Mouse (Mus musculus) lung, postnatal 0 days (tissue): Measurements from ENCODE around the gene Dgka. TPM values are rescaled to one million over a fixed set of nuclear protein-coding genes. Genes with fewer than 3 reads are reported as not detected.

ENCODE experiments used
- ATAC-seq: fragments of 200-750 bp; cut with Nextera tagmentation; 2 replicates; pipeline ENCODE4 v1.8.0; 2017; ENCODE audit warnings: moderate library complexity
- DNase-seq: peaks from one replicate; pipeline ENCODE4 v3.0.0-alpha.2; 2016; ENCODE audit warnings: low spot score
- H3K27ac ChIP-seq: fragments of 300-500 bp; sonication (generic); 2 replicates; pipeline ENCODE4 v1.5.1; 2014; ENCODE audit warnings: antibody characterized with exemption, mild to moderate bottlenecking, low read length, mixed read lengths
- H3K27me3 ChIP-seq: fragments of 300-500 bp; sonication (generic); replicated peaks from 2 replicates; pipeline ENCODE4 v1.6.1; 2014; ENCODE audit warnings: low read length, mixed read lengths; ENCODE audit not compliant: insufficient read depth
- H3K36me3 ChIP-seq: fragments of 300-500 bp; sonication (generic); 2 replicates; pipeline ENCODE4 v1.6.1; 2014; ENCODE audit warnings: low read length, mixed read lengths; ENCODE audit not compliant: insufficient read depth
- H3K4me1 ChIP-seq: fragments of 300-500 bp; sonication (generic); 2 replicates; pipeline ENCODE4 v1.6.1; 2014; ENCODE audit warnings: antibody characterized with exemption, low read depth, low read length, mixed read lengths; ENCODE audit not compliant: insufficient read depth
- H3K4me2 ChIP-seq: fragments of 300-500 bp; sonication (generic); replicated peaks from 2 replicates; pipeline ENCODE4 v1.6.1; 2014; ENCODE audit warnings: low read depth, mild to moderate bottlenecking, low read length, moderate library complexity, mixed read lengths
- H3K4me3 ChIP-seq: fragments of 300-500 bp; sonication (generic); 2 replicates; pipeline ENCODE4 v1.5.1; 2014; ENCODE audit warnings: low read depth, low read length
- H3K9ac ChIP-seq: fragments of 300-500 bp; sonication (generic); replicated peaks from 2 replicates; pipeline ENCODE4 v1.6.1; 2014; ENCODE audit warnings: low read depth, mild to moderate bottlenecking
- H3K9me3 ChIP-seq: fragments of 300-500 bp; sonication (generic); 2 replicates; pipeline ENCODE4 v1.6.1; 2016; ENCODE audit warnings: low read length, mixed read lengths
- CTCF ChIP-seq: IDR thresholded peaks from 2 replicates; pipeline ENCODE4 v1.5.1; 2016; ENCODE audit warnings: antibody characterized with exemption, mild to moderate bottlenecking
- EP300 ChIP-seq: IDR thresholded peaks from 2 replicates; pipeline ENCODE4 v1.6.1; 2016; ENCODE audit warnings: antibody characterized with exemption, mild to moderate bottlenecking, control low read depth
- WGBS: fragments of 180-500 bp; shearing (Covaris S2); extraction: QIAGEN DNeasy Blood & Tissue Kit; methylation state at CpG from one replicate; pipeline ENCODE4 v1.1.7; 2014; 5-methylcytosine and 5-hydroxymethylcytosine counted together
- polyA plus RNA-seq: library from polyadenylated mRNA; unstranded; fragments of >200 nt; fragmentation: Nextera tagmentation; extraction: Ambion mirVana; gene quantifications from 2 replicates; pipeline ENCODE4 v1.2.1, GENCODE M21; 2015

Dgka gene
- polyA plus RNA-seq, 1 experiment from 2014 or later: 16.8 TPM

DNA sequence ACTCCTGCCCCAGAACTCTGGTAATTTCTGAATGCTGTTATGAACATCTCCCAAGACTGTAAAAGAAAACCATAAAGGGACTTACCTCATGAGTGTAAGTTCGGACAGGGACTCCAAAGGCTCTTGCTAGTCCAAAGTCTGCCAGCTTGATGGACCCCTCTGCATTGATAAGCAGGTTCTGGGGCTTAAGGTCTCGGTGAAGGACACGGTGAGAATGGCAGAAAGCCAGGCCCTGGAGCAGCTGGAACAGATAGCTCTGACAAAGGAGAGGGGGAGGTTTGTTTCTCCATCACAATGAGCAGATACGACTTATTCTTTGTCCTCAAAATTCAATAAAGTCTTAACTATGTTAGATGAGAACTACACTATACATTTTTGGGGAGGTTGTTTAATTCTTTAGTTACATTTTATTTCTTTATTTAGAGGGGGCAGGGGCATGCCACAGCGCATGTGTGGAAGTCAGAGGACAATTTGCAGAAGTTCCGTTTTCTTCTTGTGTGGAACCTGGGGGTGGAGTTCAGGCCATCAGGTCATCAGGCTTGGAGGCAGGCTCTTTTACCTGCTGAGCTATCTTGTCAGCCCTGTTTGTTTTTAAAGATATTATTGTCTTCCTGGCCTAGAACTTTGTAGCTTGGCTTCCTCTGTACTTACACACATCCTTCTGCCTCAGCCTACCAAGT, 42.2 kb downstream of the Dgka start:
- H3K4me1 ChIP-seq: no peaks in the 10 kb centered on the region
- H3K4me3 ChIP-seq: no peak overlapping the region
- no peak overlapping the region for H3K9ac ChIP-seq
- DNase-seq: no peak
- TF ChIP-seq CTCF (no peak), EP300 (no peak)
- ATAC-seq: no peak
- H3K27me3 ChIP-seq: no peaks in the 10 kb centered on the region
- no peak overlapping the region for H3K4me2 ChIP-seq
- peaks cover 13% of the 10 kb centered on the region; the same call in 1 of the 2 replicates for H3K36me3 ChIP-seq
- no peak overlapping the region for H3K27ac ChIP-seq
- no peaks in the 10 kb centered on the region for H3K9me3 ChIP-seq
- WGBS: 69% methylated on average over 6 of the region's 6 CpGs

DNA sequence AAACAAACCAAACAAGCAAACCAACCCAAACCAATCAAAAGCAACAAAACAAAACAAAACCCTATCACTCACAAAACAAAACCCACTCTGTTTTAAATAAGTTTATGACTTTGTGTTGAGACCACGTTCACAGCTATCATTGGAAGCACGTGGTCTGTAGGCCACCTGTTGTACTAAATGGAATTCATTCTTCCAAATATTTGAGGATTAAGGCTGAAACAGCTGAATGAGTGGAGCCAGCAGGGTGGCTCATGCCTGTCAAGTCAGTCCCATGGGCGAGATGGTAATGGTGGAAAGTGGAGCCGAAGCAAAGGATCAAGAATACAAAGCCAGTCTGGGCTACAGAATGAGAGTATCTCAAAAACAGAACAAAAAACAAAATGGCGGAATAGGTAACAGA, 43.9 kb downstream of the Dgka start:
- H3K9me3 ChIP-seq: no peaks in the 10 kb centered on the region
- DNase-seq (no peak), ATAC-seq (no peak)
- H3K4me2 ChIP-seq: no peak overlapping the region
- no peaks in the 10 kb centered on the region for H3K27me3 ChIP-seq
- no peak overlapping the region for H3K27ac ChIP-seq
- TF ChIP-seq EP300 (no peak), CTCF (no peak)
- no peaks in the 10 kb centered on the region for H3K4me1 ChIP-seq
- H3K4me3 ChIP-seq: no peak overlapping the region
- no peak overlapping the region for H3K9ac ChIP-seq
- H3K36me3 ChIP-seq: peaks cover 13% of the 10 kb centered on the region; the same call in 1 of the 2 replicates
- 95% methylated on average over 5 of the region's 5 CpGs for WGBS

DNA sequence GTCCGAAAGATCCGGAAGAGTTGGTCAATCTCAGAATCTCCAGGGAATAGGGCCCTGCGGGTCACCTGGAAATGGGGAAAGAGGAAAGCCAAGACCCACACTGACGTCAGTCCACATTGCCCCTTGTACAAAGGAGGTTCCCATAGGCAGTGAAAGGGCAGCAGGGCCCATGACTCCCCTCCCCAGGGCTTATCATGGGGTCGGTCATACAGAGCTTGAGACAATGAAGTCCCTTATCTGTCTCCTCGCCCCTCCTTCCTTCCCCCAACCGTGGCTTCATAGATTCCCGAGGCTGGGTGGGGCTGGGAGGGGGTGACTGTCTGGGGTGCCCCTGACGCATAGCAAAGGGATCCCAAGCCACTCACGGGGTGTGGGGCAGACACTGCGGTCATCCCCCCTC, 45.0 kb downstream of the Dgka start:
- 66% methylated on average over 11 of the region's 11 CpGs for WGBS
- H3K4me2 ChIP-seq: no peak overlapping the region
- H3K27me3 ChIP-seq: no peaks in the 10 kb centered on the region
- no peak overlapping the region for H3K9ac ChIP-seq
- ATAC-seq (no peak), DNase-seq (no peak)
- no peak overlapping the region for H3K27ac ChIP-seq
- H3K9me3 ChIP-seq: no peaks in the 10 kb centered on the region
- 0 out of 2 replicates have a peak, but pooled peaks cover under 1% of the 10 kb centered on the region for H3K4me1 ChIP-seq
- H3K4me3 ChIP-seq: no peak overlapping the region
- peaks cover 13% of the 10 kb centered on the region; the same call in 1 of the 2 replicates for H3K36me3 ChIP-seq
- TF ChIP-seq EP300: no peak
- no peak for TF ChIP-seq CTCF

DNA sequence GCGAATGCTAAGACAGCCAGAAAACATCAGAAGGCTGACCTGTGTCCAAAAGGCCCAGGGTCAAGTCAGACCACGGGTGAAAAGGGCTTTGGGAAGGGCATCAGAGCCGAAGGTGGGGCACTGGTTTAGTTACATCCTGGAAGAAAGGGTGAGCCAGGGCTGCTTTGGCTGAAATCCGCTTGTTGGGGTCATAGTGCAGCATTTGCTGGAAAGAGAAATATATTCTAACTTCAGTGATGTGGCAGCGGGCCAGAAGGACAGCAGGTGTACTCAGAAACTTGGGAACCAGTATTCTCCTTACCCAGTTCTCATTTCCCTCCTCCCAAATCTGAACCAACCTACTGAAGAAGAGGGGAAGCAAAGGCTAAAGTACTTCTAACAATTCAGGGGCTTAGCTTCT, 45.6 kb downstream of the Dgka start:
- Histone ChIP-seq H3K27me3 (no peaks in the 10 kb centered on the region), H3K4me3 (no peak overlapping the region), H3K9ac (no peak overlapping the region), H3K36me3 (peaks cover 13% of the 10 kb centered on the region; the same call in 1 of the 2 replicates), H3K27ac (no peak overlapping the region), H3K9me3 (no peaks in the 10 kb centered on the region), H3K4me2 (no peak overlapping the region), H3K4me1 (0 out of 2 replicates have a peak, but pooled peaks cover 4% of the 10 kb centered on the region)
- TF ChIP-seq EP300 (no peak), CTCF (no peak)
- 74% methylated on average over 5 of the region's 5 CpGs for WGBS
- no peak for DNase-seq
- ATAC-seq: no peak

DNA sequence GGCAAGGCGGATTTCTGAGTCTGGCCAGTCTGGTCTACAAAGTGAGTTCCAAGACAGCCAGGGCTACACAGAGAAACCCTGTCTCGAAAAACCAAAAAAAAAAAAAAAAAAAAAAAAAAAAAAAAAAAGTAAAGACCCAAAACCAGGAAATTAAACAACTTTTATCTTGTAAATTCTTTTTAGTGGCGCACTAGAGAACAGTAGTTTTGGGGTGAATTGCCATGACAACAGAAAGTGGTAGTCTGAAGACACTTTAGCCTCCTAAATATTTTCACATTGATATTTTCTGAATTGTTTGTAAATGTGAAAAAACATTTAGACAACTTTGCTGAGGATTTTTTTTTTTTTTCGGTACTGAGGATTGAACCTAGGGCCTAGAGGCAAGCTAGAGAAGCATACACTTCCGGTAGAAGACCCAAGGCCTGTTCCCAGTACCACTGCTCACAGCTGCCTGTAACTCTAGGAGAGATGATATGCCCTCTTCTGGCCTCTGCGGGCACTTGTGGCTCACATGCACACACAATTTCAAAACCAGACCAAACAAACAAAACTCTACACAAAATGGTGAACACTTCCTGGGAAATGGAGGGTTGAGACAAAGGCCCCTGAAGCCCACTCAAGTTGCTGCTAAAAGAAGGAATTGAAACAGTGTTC, 47.5 kb downstream of the Dgka start:
- H3K27ac ChIP-seq: peak overlapping the region; percentile 76
- ATAC-seq (no peak), DNase-seq (peak; percentile 36)
- no peaks in the 10 kb centered on the region for H3K9me3 ChIP-seq
- peak overlapping the region; percentile 56 for H3K4me2 ChIP-seq
- H3K27me3 ChIP-seq: no peaks in the 10 kb centered on the region
- WGBS: 73% methylated on average over 6 of the region's 6 CpGs
- H3K9ac ChIP-seq: no peak overlapping the region
- H3K36me3 ChIP-seq: peaks cover 13% of the 10 kb centered on the region; the same call in 1 of the 2 replicates
- 0 out of 2 replicates have a peak, but pooled peaks cover 4% of the 10 kb centered on the region for H3K4me1 ChIP-seq
- TF ChIP-seq CTCF (peak; percentile 27; the same call in 1 of the 2 replicates), EP300 (no peak)
- no peak overlapping the region for H3K4me3 ChIP-seq

DNA sequence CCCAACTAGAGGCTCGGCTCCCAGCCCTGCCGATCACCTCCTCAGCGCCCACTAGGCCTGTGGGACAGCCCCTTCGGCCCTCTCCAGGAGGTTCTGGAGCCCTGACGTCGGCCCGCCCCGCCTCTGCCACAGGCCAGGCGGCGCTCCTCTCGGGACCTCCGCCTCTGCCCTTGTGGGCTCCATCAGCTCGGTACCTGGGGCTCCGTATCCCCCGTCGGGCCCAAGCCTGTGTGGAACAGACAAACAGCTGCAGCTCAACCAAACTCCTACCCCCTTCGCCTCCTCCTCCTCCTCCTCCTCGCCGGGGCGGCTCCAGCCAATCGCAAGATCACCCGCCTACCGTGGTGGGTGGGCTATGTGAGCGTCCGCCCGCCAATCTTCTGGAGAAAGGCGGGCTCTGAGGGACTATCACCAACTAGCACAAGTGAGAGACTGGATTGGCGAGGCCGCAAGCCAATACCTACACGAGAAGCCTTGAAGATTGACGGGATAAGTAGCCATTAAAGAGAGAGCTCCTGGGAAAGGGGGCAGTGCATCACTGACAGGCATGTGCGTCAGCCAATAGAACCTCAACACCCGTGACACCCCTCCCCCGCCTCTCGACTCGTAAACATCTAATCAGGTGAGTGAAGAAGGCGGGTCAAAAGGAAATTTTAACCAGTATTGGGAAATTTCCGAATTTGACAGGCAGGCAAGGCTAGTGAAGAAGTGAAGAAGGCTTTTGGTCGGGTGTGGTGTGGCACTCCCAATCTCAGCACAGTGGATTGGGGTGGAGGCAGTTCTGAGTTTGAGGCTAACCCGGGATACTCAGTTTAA, 48.5 kb downstream of the Dgka start, which contains the start of gene Rab5b:
Gene Rab5b, minus strand, starts transcription at position 273 of the 816 bp plus-strand sequence.
- peak within 1 kb of the TSS; percentile 77 for H3K4me2 ChIP-seq
- 0 out of 2 replicates have a peak, but pooled peaks cover 4% of the 10 kb centered on the region for H3K4me1 ChIP-seq
- peak within 1 kb of the TSS; percentile 99 for H3K27ac ChIP-seq
- H3K27me3 ChIP-seq: no peaks in the 10 kb centered on the region
- peak; percentile 97 for ATAC-seq
- peaks cover 13% of the 10 kb centered on the region for H3K36me3 ChIP-seq
- peak within 1 kb of the TSS; percentile 96 for H3K9ac ChIP-seq
- WGBS: under 1% methylated on average over 37 of the region's 40 CpGs
- TF ChIP-seq CTCF (0 out of 2 replicates have a peak, but pooled peaks have one; percentile 13), EP300 (peak; percentile 81)
- peak within 1 kb of the TSS; percentile 90 for H3K4me3 ChIP-seq
- H3K9me3 ChIP-seq: no peaks in the 10 kb centered on the region
- DNase-seq: peak; percentile 100
